Mouse (Mus musculus): Measurements from ENCODE around the gene Sdf4. TPM values are rescaled to one million over a fixed set of nuclear protein-coding genes. Genes with fewer than 3 reads are reported as not detected.

Sdf4 gene
- total and polyA plus RNA-seq, 3 experiments, result 23.7 to 91.0 (median 79.2) TPM

DNA sequence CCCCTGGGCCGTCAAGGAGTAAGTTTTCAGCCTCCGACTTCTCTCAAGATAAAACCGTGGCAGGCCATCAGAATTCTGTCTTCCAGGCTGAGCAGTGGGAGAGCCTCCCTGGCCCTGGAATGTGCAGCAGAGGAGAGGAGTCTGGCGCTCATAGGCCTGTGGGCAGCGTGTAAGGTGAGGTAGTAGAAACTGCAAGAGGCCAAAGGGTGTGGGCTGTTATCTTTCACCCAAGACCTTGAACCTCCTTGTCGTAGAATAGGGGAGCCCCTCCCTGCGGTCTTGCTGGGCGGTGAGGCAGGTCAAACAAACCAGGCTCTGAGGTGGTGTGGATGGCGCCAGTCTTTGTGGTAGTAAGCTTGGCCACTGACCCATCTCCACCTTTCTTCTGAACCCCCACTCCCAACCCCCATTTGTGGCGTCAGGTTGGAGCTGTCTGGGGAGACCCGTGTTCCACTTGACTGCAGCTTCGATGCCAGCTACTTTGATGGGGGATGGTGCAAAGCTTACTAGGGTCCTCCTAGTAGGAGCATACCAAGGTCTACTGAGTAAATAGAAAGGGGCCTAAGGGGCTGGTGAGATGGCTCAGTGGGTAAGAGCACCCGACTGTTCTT, 23.5 kb upstream of the Sdf4 start:
- no peak for DNase-seq
- Histone ChIP-seq H3K79me2 (replicated peaks; ENCODE audit: control insufficient read depth, insufficient read depth, low read length) (no peaks in the 10 kb centered on the region), H3K4me3 (no peak overlapping the region), H3K9ac (ENCODE audit: low read depth, low read length) (no peak overlapping the region), H3K27me3 (ENCODE audit: control insufficient read depth, insufficient read depth, low read length) (no peaks in the 10 kb centered on the region), H3K27ac (no peak overlapping the region), H3K4me1 (ENCODE audit: control insufficient read depth, insufficient read depth, low read length) (no peaks in the 10 kb centered on the region), H3K36me3 (ENCODE audit: control insufficient read depth, insufficient read depth, low read length) (no peaks in the 10 kb centered on the region)
- WGBS, result 73% methylated on average over 13 of the region's 13 CpGs
- TF ChIP-seq EP300 (IDR thresholded peaks at IDR 0.05; ENCODE audit: insufficient read depth, low read depth, low read length), result no peak
- TF ChIP-seq CTCF (IDR thresholded peaks at IDR 0.05), result no peak
- no peak for TF ChIP-seq POLR2A (IDR thresholded peaks at IDR 0.05; ENCODE audit: insufficient read depth, low read depth, low read length)
- intact Hi-C loops (cut with DNase I), result no loop called here

DNA sequence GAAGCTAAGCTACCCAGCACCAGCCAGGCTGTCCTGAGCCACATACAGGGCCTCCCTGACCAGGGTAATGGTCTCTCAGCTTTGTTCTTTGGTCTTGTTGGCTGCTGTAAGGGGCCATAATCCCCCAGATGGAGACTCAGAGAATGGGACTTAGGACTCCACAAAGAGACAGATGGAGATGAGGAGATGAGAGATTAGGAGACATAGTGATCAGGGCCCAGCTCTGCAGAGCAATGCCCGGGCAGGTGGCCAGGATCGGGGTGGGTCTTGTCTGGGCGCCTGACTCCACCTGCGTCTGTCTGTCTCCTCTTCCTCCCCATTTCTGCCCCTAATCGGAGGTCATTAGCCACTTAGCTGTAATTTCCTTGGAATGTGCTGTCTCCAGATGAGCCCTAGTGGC, 22.4 kb upstream of the Sdf4 start:
- no peak for TF ChIP-seq POLR2A (IDR thresholded peaks at IDR 0.05; ENCODE audit: insufficient read depth, low read depth, low read length)
- DNase-seq, result no peak
- H3K27ac ChIP-seq, result no peak overlapping the region
- WGBS, result 85% methylated on average over 5 of the region's 5 CpGs
- H3K9ac ChIP-seq (ENCODE audit: low read depth, low read length), result no peak overlapping the region
- H3K4me1 ChIP-seq (ENCODE audit: control insufficient read depth, insufficient read depth, low read length), result no peaks in the 10 kb centered on the region
- no peak overlapping the region for H3K4me3 ChIP-seq
- no peaks in the 10 kb centered on the region for H3K79me2 ChIP-seq (replicated peaks; ENCODE audit: control insufficient read depth, insufficient read depth, low read length)
- H3K27me3 ChIP-seq (ENCODE audit: control insufficient read depth, insufficient read depth, low read length), result no peaks in the 10 kb centered on the region
- intact Hi-C loops (cut with DNase I), result no loop called here
- H3K36me3 ChIP-seq (ENCODE audit: control insufficient read depth, insufficient read depth, low read length), result no peaks in the 10 kb centered on the region

DNA sequence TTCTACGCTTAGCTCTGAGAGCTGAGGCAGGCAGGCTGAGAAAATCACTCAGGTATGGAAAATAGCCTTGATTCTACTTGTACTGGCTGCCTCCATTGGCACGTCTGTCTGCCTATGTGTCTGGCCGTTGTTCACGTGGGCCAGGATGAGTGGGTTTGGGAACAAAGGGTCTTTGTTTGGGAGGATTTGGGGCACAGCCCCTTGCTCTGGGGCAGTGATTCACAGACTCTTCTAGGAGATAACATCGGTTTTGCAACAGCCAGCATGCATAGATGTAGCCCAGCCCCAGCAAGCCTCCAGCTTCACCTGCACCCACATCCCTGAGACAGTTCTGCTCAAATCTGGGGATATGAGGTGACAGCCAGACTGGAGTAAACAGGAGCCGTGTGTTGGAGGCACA, 20.0 kb upstream of the Sdf4 start:
- Histone ChIP-seq H3K4me3 (no peak overlapping the region), H3K27me3 (ENCODE audit: control insufficient read depth, insufficient read depth, low read length) (no peaks in the 10 kb centered on the region), H3K79me2 (replicated peaks; ENCODE audit: control insufficient read depth, insufficient read depth, low read length) (no peaks in the 10 kb centered on the region), H3K9ac (ENCODE audit: low read depth, low read length) (no peak overlapping the region), H3K4me1 (ENCODE audit: control insufficient read depth, insufficient read depth, low read length) (no peaks in the 10 kb centered on the region), H3K36me3 (ENCODE audit: control insufficient read depth, insufficient read depth, low read length) (no peaks in the 10 kb centered on the region), H3K27ac (no peak overlapping the region)
- intact Hi-C loops (cut with DNase I), result no loop called here
- WGBS, result 67% methylated on average over 6 of the region's 6 CpGs
- TF ChIP-seq POLR2A (IDR thresholded peaks at IDR 0.05; ENCODE audit: insufficient read depth, low read depth, low read length) (no peak), EP300 (IDR thresholded peaks at IDR 0.05; ENCODE audit: insufficient read depth, low read depth, low read length) (no peak), CTCF (IDR thresholded peaks at IDR 0.05) (no peak)
- no peak for DNase-seq

DNA sequence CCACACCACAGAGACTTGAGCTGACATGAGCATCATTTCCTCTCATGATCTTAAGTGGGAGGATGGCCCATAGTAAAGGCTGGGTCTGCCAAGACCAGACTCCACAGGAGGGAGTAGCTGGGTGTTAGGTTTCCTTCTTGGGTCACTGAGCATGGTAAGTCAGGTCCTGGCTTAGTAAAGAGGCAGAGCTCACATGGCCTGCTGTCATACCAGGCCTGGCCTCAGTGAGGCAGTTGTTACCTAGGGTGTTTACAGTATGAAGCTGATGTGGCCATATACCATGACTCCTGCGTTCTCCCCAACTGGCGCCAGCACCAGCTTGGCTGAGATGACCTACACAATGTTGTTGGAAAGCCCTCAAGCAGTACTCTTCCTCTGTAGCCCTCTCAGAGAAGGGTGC, 19.4 kb upstream of the Sdf4 start:
- TF ChIP-seq CTCF (IDR thresholded peaks at IDR 0.05) (no peak), POLR2A (IDR thresholded peaks at IDR 0.05; ENCODE audit: insufficient read depth, low read depth, low read length) (no peak)
- intact Hi-C loops (cut with DNase I), result no loop called here
- Histone ChIP-seq H3K4me3 (no peak overlapping the region), H3K79me2 (replicated peaks; ENCODE audit: control insufficient read depth, insufficient read depth, low read length) (no peaks in the 10 kb centered on the region), H3K27me3 (ENCODE audit: control insufficient read depth, insufficient read depth, low read length) (no peaks in the 10 kb centered on the region), H3K4me1 (ENCODE audit: control insufficient read depth, insufficient read depth, low read length) (no peaks in the 10 kb centered on the region), H3K36me3 (ENCODE audit: control insufficient read depth, insufficient read depth, low read length) (no peaks in the 10 kb centered on the region), H3K27ac (no peak overlapping the region), H3K9ac (ENCODE audit: low read depth, low read length) (no peak overlapping the region)
- DNase-seq, result no peak
- 73% methylated on average over 2 of the region's 2 CpGs for WGBS

DNA sequence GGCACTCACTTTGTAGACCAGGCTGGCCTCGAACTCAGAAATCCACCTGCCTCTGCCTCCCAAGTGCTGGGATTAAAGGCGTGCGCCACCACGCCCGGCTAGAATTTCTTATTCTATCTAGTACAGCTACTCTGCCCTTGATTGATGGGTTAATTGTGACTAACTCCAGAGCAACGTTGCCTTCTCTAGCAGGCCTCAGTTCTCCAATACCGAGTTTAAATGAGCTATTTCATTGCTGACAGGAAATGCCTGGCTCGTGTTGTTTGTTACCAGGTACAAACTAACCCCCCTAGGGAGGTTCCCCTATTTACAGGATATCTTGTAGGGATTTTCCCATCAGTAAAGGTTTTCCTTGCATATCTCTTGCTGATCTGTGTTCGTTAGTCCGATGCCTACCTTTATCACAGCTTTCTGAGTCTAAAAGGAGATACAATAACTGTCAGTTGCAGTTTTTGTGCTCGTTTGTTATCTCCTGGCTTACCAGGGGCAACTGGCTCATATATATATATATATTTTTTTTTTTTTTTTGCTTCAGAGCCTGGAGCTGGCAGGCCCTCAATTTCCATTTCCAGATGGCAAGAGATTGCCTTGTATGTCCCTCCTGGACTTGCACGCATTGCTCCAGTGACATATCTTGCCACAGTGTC, 11.1 kb upstream of the Sdf4 start:
- intact Hi-C loops (cut with DNase I), result no loop called here
- 66% methylated on average over 12 of the region's 12 CpGs for WGBS

DNA sequence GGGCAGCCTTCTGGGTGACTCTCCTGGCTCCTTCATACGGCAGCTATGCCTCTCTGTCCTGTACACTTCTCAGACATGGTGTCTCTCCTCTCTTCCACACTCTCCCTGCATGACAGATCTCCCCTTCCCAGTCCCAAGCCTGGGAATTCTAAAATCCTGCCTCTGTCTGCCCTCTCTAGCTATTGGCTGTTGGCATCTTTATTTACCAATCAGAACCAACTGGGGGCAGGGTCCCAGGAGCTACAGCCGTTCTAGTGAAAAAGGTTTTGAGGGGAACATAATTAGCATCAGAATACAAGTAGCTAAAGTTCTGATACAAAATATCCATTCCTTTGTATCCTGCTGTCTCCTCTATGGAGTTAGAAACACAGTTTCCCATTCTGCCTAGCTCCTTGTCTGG, 8.9 kb upstream of the Sdf4 start:
- Histone ChIP-seq H3K27me3 (ENCODE audit: control insufficient read depth, insufficient read depth, low read length) (no peaks in the 10 kb centered on the region), H3K4me1 (ENCODE audit: control insufficient read depth, insufficient read depth, low read length) (no peaks in the 10 kb centered on the region), H3K4me3 (no peak overlapping the region), H3K79me2 (replicated peaks; ENCODE audit: control insufficient read depth, insufficient read depth, low read length) (no peaks in the 10 kb centered on the region), H3K9ac (ENCODE audit: low read depth, low read length) (no peak overlapping the region), H3K27ac (no peak overlapping the region), H3K36me3 (ENCODE audit: control insufficient read depth, insufficient read depth, low read length) (no peaks in the 10 kb centered on the region)
- DNase-seq, result no peak
- 24% methylated on average over 2 of the region's 2 CpGs for WGBS
- TF ChIP-seq POLR2A (IDR thresholded peaks at IDR 0.05; ENCODE audit: insufficient read depth, low read depth, low read length), result no peak
- TF ChIP-seq EP300 (IDR thresholded peaks at IDR 0.05; ENCODE audit: insufficient read depth, low read depth, low read length), result no peak
- TF ChIP-seq CTCF (IDR thresholded peaks at IDR 0.05), result no peak
- intact Hi-C loops (cut with DNase I), result no loop called here

More for the DNA sequence above, 11.1 kb upstream of the Sdf4 start:
- Histone ChIP-seq H3K4me1 (ENCODE audit: control insufficient read depth, insufficient read depth, low read length) (no peaks in the 10 kb centered on the region), H3K36me3 (ENCODE audit: control insufficient read depth, insufficient read depth, low read length) (no peaks in the 10 kb centered on the region), H3K79me2 (replicated peaks; ENCODE audit: control insufficient read depth, insufficient read depth, low read length) (no peaks in the 10 kb centered on the region), H3K27ac (no peak overlapping the region), H3K27me3 (ENCODE audit: control insufficient read depth, insufficient read depth, low read length) (no peaks in the 10 kb centered on the region), H3K4me3 (no peak overlapping the region), H3K9ac (ENCODE audit: low read depth, low read length) (no peak overlapping the region)
- TF ChIP-seq POLR2A (IDR thresholded peaks at IDR 0.05; ENCODE audit: insufficient read depth, low read depth, low read length) (no peak), CTCF (IDR thresholded peaks at IDR 0.05) (no peak)
- DNase-seq, result no peak

Data from heart, adult 2 months (tissue).